Mouse (Mus musculus): ENCODE data around the gene Arhgef40. TPM values are rescaled to one million over a fixed set of nuclear protein-coding genes. Genes with fewer than 3 reads are reported as not detected.

The Arhgef40 gene
- polyA plus RNA-seq, 1 experiment: 36.1 TPM

GRCm38 (mm10) chr14:51988731-51989130 lies 4.2 kb downstream of the Arhgef40 start:
- Histone ChIP-seq H3K27ac (ENCODE audit: insufficient read depth, low read depth, low read length) (no peak overlapping the region), H3K36me3 (ENCODE audit: control insufficient read depth, insufficient read depth, low read length) (no peaks in the 10 kb centered on the region), H3K4me1 (ENCODE audit: control insufficient read depth, insufficient read depth, low read length) (no peaks in the 10 kb centered on the region), H3K27me3 (replicated peaks; ENCODE audit: control insufficient read depth, insufficient read depth, low read length) (no peaks in the 10 kb centered on the region), H3K4me3 (ENCODE audit: insufficient read depth, low read depth, low read length) (no peak overlapping the region)
- DNase-seq: peak; percentile 91
- 39% methylated on average over 12 of the region's 12 CpGs for WGBS
- TF ChIP-seq CTCF (conservative IDR thresholded peaks at IDR 0.05; ENCODE audit: insufficient read depth, insufficient read length, low read depth, low read length): no peak
- no peak for TF ChIP-seq POLR2A (IDR thresholded peaks at IDR 0.05; ENCODE audit: low read depth, low read length)

- no peaks in the 10 kb centered on the region for H3K36me3 ChIP-seq (ENCODE audit: control insufficient read depth, insufficient read depth, low read length)
- no peak overlapping the region for H3K27ac ChIP-seq (ENCODE audit: insufficient read depth, low read depth, low read length)
Observed at GRCm38 (mm10) chr14:51989461-51989970, 5.0 kb downstream of the Arhgef40 start.

GRCm38 (mm10) chr14:51994453-51994852 lies 9.9 kb downstream of the Arhgef40 start:
- Histone ChIP-seq H3K27ac (ENCODE audit: insufficient read depth, low read depth, low read length) (no peak overlapping the region), H3K4me1 (ENCODE audit: control insufficient read depth, insufficient read depth, low read length) (no peaks in the 10 kb centered on the region), H3K4me3 (ENCODE audit: insufficient read depth, low read depth, low read length) (no peak overlapping the region), H3K36me3 (ENCODE audit: control insufficient read depth, insufficient read depth, low read length) (no peaks in the 10 kb centered on the region), H3K27me3 (replicated peaks; ENCODE audit: control insufficient read depth, insufficient read depth, low read length) (no peaks in the 10 kb centered on the region)
- 91% methylated on average over 4 of the region's 4 CpGs for WGBS
- no peak for DNase-seq
- TF ChIP-seq CTCF (conservative IDR thresholded peaks at IDR 0.05; ENCODE audit: insufficient read depth, insufficient read length, low read depth, low read length) (no peak), POLR2A (IDR thresholded peaks at IDR 0.05; ENCODE audit: low read depth, low read length) (no peak)

More at GRCm38 (mm10) chr14:51989461-51989970, 5.0 kb downstream of the Arhgef40 start:
- H3K27me3 ChIP-seq (replicated peaks; ENCODE audit: control insufficient read depth, insufficient read depth, low read length): no peaks in the 10 kb centered on the region
- H3K4me3 ChIP-seq (ENCODE audit: insufficient read depth, low read depth, low read length): no peak overlapping the region
- WGBS: 74% methylated on average over 12 of the region's 12 CpGs
- TF ChIP-seq CTCF (conservative IDR thresholded peaks at IDR 0.05; ENCODE audit: insufficient read depth, insufficient read length, low read depth, low read length) (no peak), POLR2A (IDR thresholded peaks at IDR 0.05; ENCODE audit: low read depth, low read length) (no peak)
- no peaks in the 10 kb centered on the region for H3K4me1 ChIP-seq (ENCODE audit: control insufficient read depth, insufficient read depth, low read length)
- no peak for DNase-seq

- H3K4me1 ChIP-seq (ENCODE audit: control insufficient read depth, insufficient read depth, low read length): no peaks in the 10 kb centered on the region
- no peak overlapping the region for H3K4me3 ChIP-seq (ENCODE audit: insufficient read depth, low read depth, low read length)
- no peak overlapping the region for H3K27ac ChIP-seq (ENCODE audit: insufficient read depth, low read depth, low read length)
- TF ChIP-seq CTCF (conservative IDR thresholded peaks at IDR 0.05; ENCODE audit: insufficient read depth, insufficient read length, low read depth, low read length) (no peak), POLR2A (IDR thresholded peaks at IDR 0.05; ENCODE audit: low read depth, low read length) (no peak)
- H3K27me3 ChIP-seq (replicated peaks; ENCODE audit: control insufficient read depth, insufficient read depth, low read length): no peaks in the 10 kb centered on the region
- no peak for DNase-seq
- H3K36me3 ChIP-seq (ENCODE audit: control insufficient read depth, insufficient read depth, low read length): no peaks in the 10 kb centered on the region
- 74% methylated on average over 12 of the region's 12 CpGs for WGBS
Observed at GRCm38 (mm10) chr14:51995219-51995871, 10.8 kb downstream of the Arhgef40 start.

- H3K36me3 ChIP-seq (ENCODE audit: control insufficient read depth, insufficient read depth, low read length): no peaks in the 10 kb centered on the region
- no peak for DNase-seq
- H3K4me1 ChIP-seq (ENCODE audit: control insufficient read depth, insufficient read depth, low read length): no peaks in the 10 kb centered on the region
- no peak overlapping the region for H3K27ac ChIP-seq (ENCODE audit: insufficient read depth, low read depth, low read length)
- no peaks in the 10 kb centered on the region for H3K27me3 ChIP-seq (replicated peaks; ENCODE audit: control insufficient read depth, insufficient read depth, low read length)
- TF ChIP-seq CTCF (conservative IDR thresholded peaks at IDR 0.05; ENCODE audit: insufficient read depth, insufficient read length, low read depth, low read length): peak; percentile 34; the same call in 1 of the 2 replicates
- no peak for TF ChIP-seq POLR2A (IDR thresholded peaks at IDR 0.05; ENCODE audit: low read depth, low read length)
- no peak overlapping the region for H3K4me3 ChIP-seq (ENCODE audit: insufficient read depth, low read depth, low read length)
- WGBS: 84% methylated on average over 13 of the region's 13 CpGs
Observed at GRCm38 (mm10) chr14:51996231-51996841, 11.8 kb downstream of the Arhgef40 start.

- no peak for DNase-seq
- WGBS: 81% methylated on average over 17 of the region's 17 CpGs
- TF ChIP-seq POLR2A (IDR thresholded peaks at IDR 0.05; ENCODE audit: low read depth, low read length) (no peak), CTCF (conservative IDR thresholded peaks at IDR 0.05; ENCODE audit: insufficient read depth, insufficient read length, low read depth, low read length) (no peak)
- H3K27ac ChIP-seq (ENCODE audit: insufficient read depth, low read depth, low read length): no peak overlapping the region
- no peaks in the 10 kb centered on the region for H3K4me1 ChIP-seq (ENCODE audit: control insufficient read depth, insufficient read depth, low read length)
- no peaks in the 10 kb centered on the region for H3K27me3 ChIP-seq (replicated peaks; ENCODE audit: control insufficient read depth, insufficient read depth, low read length)
- no peak overlapping the region for H3K4me3 ChIP-seq (ENCODE audit: insufficient read depth, low read depth, low read length)
- no peaks in the 10 kb centered on the region for H3K36me3 ChIP-seq (ENCODE audit: control insufficient read depth, insufficient read depth, low read length)
Observed at GRCm38 (mm10) chr14:51996866-51997265, 12.3 kb downstream of the Arhgef40 start.

GRCm38 (mm10) chr14:51997483-51997882 lies 13.0 kb downstream of the Arhgef40 start:
- H3K4me3 ChIP-seq (ENCODE audit: insufficient read depth, low read depth, low read length): no peak overlapping the region
- WGBS: 95% methylated on average over 14 of the region's 14 CpGs
- no peaks in the 10 kb centered on the region for H3K36me3 ChIP-seq (ENCODE audit: control insufficient read depth, insufficient read depth, low read length)
- no peak for TF ChIP-seq CTCF (conservative IDR thresholded peaks at IDR 0.05; ENCODE audit: insufficient read depth, insufficient read length, low read depth, low read length)
- TF ChIP-seq POLR2A (IDR thresholded peaks at IDR 0.05; ENCODE audit: low read depth, low read length): no peak
- H3K4me1 ChIP-seq (ENCODE audit: control insufficient read depth, insufficient read depth, low read length): no peaks in the 10 kb centered on the region
- no peak for DNase-seq
- H3K27ac ChIP-seq (ENCODE audit: insufficient read depth, low read depth, low read length): no peak overlapping the region
- H3K27me3 ChIP-seq (replicated peaks; ENCODE audit: control insufficient read depth, insufficient read depth, low read length): no peaks in the 10 kb centered on the region

All from kidney, adult 2 months (tissue).